Mouse (Mus musculus) MEL (cell line): Measurements from ENCODE around the gene Klhdc3. TPM values are rescaled to one million over a fixed set of nuclear protein-coding genes. Genes with fewer than 3 reads are reported as not detected.

ENCODE experiments used
- DNase-seq: peaks from one replicate; pipeline ENCODE4 v3.0.0; 2011; ENCODE audit warnings: low read depth, low spot score
- H3K27ac ChIP-seq: 2 replicates; pipeline ENCODE4 v1.5.1; 2012; ENCODE audit warnings: low read depth, mild to moderate bottlenecking, control low read depth, low read length, moderate library complexity; ENCODE audit not compliant: control insufficient read depth
- H3K27me3 ChIP-seq, 2 experiments: fragments of 150-350 bp in 1 of 2; sonication (generic) in 1 of 2; 2 replicates each; pipeline ENCODE4 v1.6.1; 2012; ENCODE audit warnings: low read length in 2 of 2, mild to moderate bottlenecking in 2 of 2, improper control_type of control experiment in 1 of 2, moderate library complexity in 1 of 2; ENCODE audit not compliant: insufficient read depth in 2 of 2, control insufficient read depth in 1 of 2
- H3K36me3 ChIP-seq, 2 experiments: 2 replicates each; pipeline ENCODE4 v1.6.1; 2012 to 2014; ENCODE audit warnings: low read length in 2 of 2, improper control_type of control experiment in 1 of 2, inconsistent platforms in 1 of 2, mild to moderate bottlenecking in 1 of 2; ENCODE audit not compliant: insufficient read depth in 2 of 2, control insufficient read depth in 1 of 2
- H3K4me1 ChIP-seq, 2 experiments: fragments of 150-350 bp in 1 of 2; sonication (generic) in 1 of 2; 2 replicates each; pipeline ENCODE4 v1.6.1; 2012; ENCODE audit warnings: low read length in 2 of 2, improper control_type of control experiment in 1 of 2, mild to moderate bottlenecking in 1 of 2; ENCODE audit not compliant: insufficient read depth in 2 of 2, control insufficient read depth in 1 of 2
- H3K4me3 ChIP-seq, 2 experiments: fragments of 150-350 bp in 1 of 2; sonication (generic) in 1 of 2; 2 replicates each; pipeline ENCODE4 v1.5.1; 2012; ENCODE audit warnings: low read depth in 2 of 2, low read length in 2 of 2, mild to moderate bottlenecking in 2 of 2, moderate library complexity in 2 of 2, control low read depth in 1 of 2, improper control_type of control experiment in 1 of 2; ENCODE audit not compliant: control insufficient read depth in 1 of 2, insufficient read depth in 1 of 2
- H3K79me2 ChIP-seq: 2 replicates; pipeline ENCODE4 v1.6.1; 2012; ENCODE audit warnings: mild to moderate bottlenecking, low read length, moderate library complexity; ENCODE audit not compliant: control insufficient read depth, poor library complexity, insufficient read depth
- H3K9ac ChIP-seq: 2 replicates; pipeline ENCODE4 v1.6.1; 2012; ENCODE audit warnings: low read depth, mild to moderate bottlenecking, control low read depth, low read length, moderate library complexity; ENCODE audit not compliant: control insufficient read depth, poor library complexity, severe bottlenecking
- H3K9me3 ChIP-seq: fragments of 150-350 bp; sonication (generic); replicated peaks from 2 replicates; pipeline ENCODE4 v1.6.1; 2012; ENCODE audit warnings: mild to moderate bottlenecking, low read length, improper control_type of control experiment, moderate library complexity; ENCODE audit not compliant: insufficient read depth
- CHD2 ChIP-seq: IDR thresholded peaks from 2 replicates; pipeline ENCODE4 v1.6.1; 2011; ENCODE audit warnings: low read length, improper control_type of control experiment
- E2F4 ChIP-seq: IDR thresholded peaks from 2 replicates; pipeline ENCODE4 v1.6.1; 2011; ENCODE audit warnings: low read depth, low read length, improper control_type of control experiment, borderline replicate concordance
- EP300 ChIP-seq, 2 experiments: IDR thresholded peaks; 2 replicates each; pipeline ENCODE4 v1.6.1; 2011; ENCODE audit warnings: improper control_type of control experiment in 2 of 2, low read length in 2 of 2, low read depth in 1 of 2, mild to moderate bottlenecking in 1 of 2
- GABPA ChIP-seq: IDR thresholded peaks from 2 replicates; pipeline ENCODE4 v1.6.1; 2012; ENCODE audit warnings: low read depth, mild to moderate bottlenecking, inconsistent platforms, low read length, improper control_type of control experiment, moderate library complexity
- GATA1 ChIP-seq: IDR thresholded peaks from 2 replicates; pipeline ENCODE4 v1.6.1; 2011; ENCODE audit warnings: low read depth, low read length, improper control_type of control experiment
- KAT2A ChIP-seq: conservative IDR thresholded peaks from 2 replicates; pipeline ENCODE4 v1.6.1; 2012; ENCODE audit warnings: low read depth, low read length, improper control_type of control experiment, inconsistent platforms
- MXI1 ChIP-seq: IDR thresholded peaks from 2 replicates; pipeline ENCODE4 v1.6.1; 2011; ENCODE audit warnings: mild to moderate bottlenecking, low read depth, low read length, improper control_type of control experiment
- MYB ChIP-seq: IDR thresholded peaks from 2 replicates; pipeline ENCODE4 v1.6.1; 2011; ENCODE audit warnings: mild to moderate bottlenecking, low read depth, low read length, improper control_type of control experiment
- NELFE ChIP-seq: IDR thresholded peaks from 2 replicates; pipeline ENCODE4 v1.6.1; 2011; ENCODE audit warnings: low read depth, low read length, improper control_type of control experiment
- POLR2A ChIP-seq, 2 experiments: IDR thresholded peaks; 2 replicates each; pipeline ENCODE4 v1.6.1; 2011 to 2012; ENCODE audit warnings: low read length in 2 of 2, mild to moderate bottlenecking in 2 of 2, control low read depth in 1 of 2, improper control_type of control experiment in 1 of 2, low read depth in 1 of 2, moderate library complexity in 1 of 2; ENCODE audit not compliant: control insufficient read depth in 1 of 2, insufficient read depth in 1 of 2, poor library complexity in 1 of 2
- RAD21 ChIP-seq: IDR thresholded peaks from 2 replicates; pipeline ENCODE4 v1.6.1; 2011; ENCODE audit warnings: mild to moderate bottlenecking, low read depth, low read length, improper control_type of control experiment
- TAL1 ChIP-seq: IDR thresholded peaks from 2 replicates; pipeline ENCODE4 v1.6.1; 2012; ENCODE audit warnings: mild to moderate bottlenecking, inconsistent platforms, low read length, moderate library complexity, mixed read lengths
- USF1 ChIP-seq: IDR thresholded peaks from 2 replicates; pipeline ENCODE4 v1.6.1; 2014; ENCODE audit warnings: low read depth, mild to moderate bottlenecking, inconsistent platforms, low read length, improper control_type of control experiment, moderate library complexity
- USF2 ChIP-seq, 2 experiments: IDR thresholded peaks; 2 replicates each; pipeline ENCODE4 v1.6.1; 2011 to 2012; ENCODE audit warnings: improper control_type of control experiment in 2 of 2, low read length in 2 of 2, borderline replicate concordance in 1 of 2, inconsistent platforms in 1 of 2, low read depth in 1 of 2, mild to moderate bottlenecking in 1 of 2; ENCODE audit not compliant: insufficient read depth in 1 of 2
- ZC3H11A ChIP-seq: IDR thresholded peaks from 2 replicates; pipeline ENCODE4 v1.6.1; 2012; ENCODE audit warnings: low read depth, mild to moderate bottlenecking, inconsistent platforms, low read length, improper control_type of control experiment
- ZMIZ1 ChIP-seq: IDR thresholded peaks from 2 replicates; pipeline ENCODE4 v1.6.1; 2012; ENCODE audit warnings: low read depth, mild to moderate bottlenecking, inconsistent platforms, low read length, improper control_type of control experiment, moderate library complexity
- polyA plus RNA-seq, 2 experiments: library from polyadenylated mRNA; stranded (reverse) in 1 of 2; unstranded in 1 of 2; fragments of >175 nt in 1 of 2; fragments of >200 nt in 1 of 2; gene quantifications; 2 replicates each; pipeline versions ENCODE4 v1.2.1 to v1.2.4; 2012; ENCODE audit warnings: low replicate concordance in 2 of 2, low read depth in 1 of 2; ENCODE audit not compliant: insufficient read length in 2 of 2, insufficient read depth in 1 of 2, missing spikeins in 1 of 2
- total RNA-seq: library from RNA; depleted of rRNA; stranded (reverse); fragments of 300-350 nt; gene quantifications from 2 replicates; pipeline ENCODE4 v1.2.3, GENCODE M21; 2012

Klhdc3 gene
- total and polyA plus RNA-seq, 3 experiments = 95.0 to 203 TPM; not detected in 1

DNA sequence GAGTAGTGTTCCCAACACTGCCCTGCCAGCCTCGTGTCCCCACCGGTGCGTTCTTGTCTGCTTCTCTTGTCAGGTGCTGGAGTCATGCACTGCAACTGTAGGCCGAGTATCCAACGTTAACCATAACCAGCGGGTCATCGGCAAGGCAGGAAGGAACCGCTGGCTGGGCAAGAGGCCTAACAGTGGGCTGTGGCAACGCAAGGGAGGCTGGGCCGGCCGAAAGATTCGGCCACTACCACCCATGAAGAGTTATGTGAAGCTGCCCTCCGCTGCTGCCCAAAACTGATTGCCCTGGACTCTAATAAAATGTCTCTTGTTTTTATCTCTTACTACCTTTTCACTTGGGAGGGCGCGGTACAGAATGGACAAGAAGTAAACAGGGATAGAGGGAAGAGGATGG lies 30.9 kb downstream of the Klhdc3 start:
- peak overlapping the region; percentile 78 to 99 for H3K4me3 ChIP-seq
- H3K4me1 ChIP-seq = peaks cover 6 to 11% of the 10 kb centered on the region in 2 experiments; a peak in 3 of 4 replicates
- H3K36me3 ChIP-seq = peaks cover 0 to 7% of the 10 kb centered on the region in 2 experiments; a peak in 2 of 4 replicates

DNA sequence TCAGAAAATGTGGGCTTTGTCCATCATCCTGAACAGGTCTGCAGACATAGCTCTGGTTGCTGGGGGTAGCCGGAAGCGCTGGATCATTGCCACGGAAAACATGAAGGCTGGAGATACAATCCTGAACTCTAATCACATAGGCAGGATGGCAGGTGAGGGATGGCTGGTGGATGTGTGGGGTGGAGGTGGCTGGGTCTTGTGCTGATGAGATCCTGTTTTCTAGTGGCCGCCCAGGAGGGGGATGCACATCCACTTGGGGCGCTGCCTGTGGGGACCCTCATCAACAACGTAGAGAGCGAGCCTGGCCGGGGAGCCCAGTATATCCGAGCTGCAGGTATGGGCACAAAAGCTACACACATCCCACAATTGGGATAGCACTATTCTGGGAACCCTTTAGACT lies 32.3 kb downstream of the Klhdc3 start:
- H3K4me3 ChIP-seq = no peak overlapping the region
- H3K9ac ChIP-seq = no peak overlapping the region
- TF ChIP-seq CHD2 (no peak), GATA1 (no peak), ZMIZ1 (no peak), E2F4 (no peak), GABPA (no peak), MXI1 (no peak), USF1 (no peak), USF2 (IDR thresholded peaks at IDR 0.05; ENCODE audit: borderline replicate concordance in 1 of 2, insufficient read depth in 1 of 2, low read depth in 1 of 2, low read length in 2 of 2) (no peak), TAL1 (no peak)
- H3K27ac ChIP-seq = no peak overlapping the region
- peaks cover 16% of the 10 kb centered on the region for H3K79me2 ChIP-seq
- peaks cover 6 to 16% of the 10 kb centered on the region in 2 experiments; a peak in 3 of 4 replicates for H3K4me1 ChIP-seq
- H3K36me3 ChIP-seq = peaks cover 0 to 7% of the 10 kb centered on the region in 2 experiments; a peak in 2 of 4 replicates
- H3K9me3 ChIP-seq = no peaks in the 10 kb centered on the region
- no peaks in the 10 kb centered on the region for H3K27me3 ChIP-seq
- no peak for DNase-seq

More for the DNA sequence above, 30.9 kb downstream of the Klhdc3 start:
- DNase-seq = no peak
- Histone ChIP-seq H3K27me3 (no peaks in the 10 kb centered on the region), H3K27ac (peak overlapping the region; percentile 36), H3K79me2 (peaks cover 16% of the 10 kb centered on the region), H3K9ac (peak overlapping the region; percentile 83), H3K9me3 (no peaks in the 10 kb centered on the region)
- no peak for TF ChIP-seq ZC3H11A
- TF ChIP-seq KAT2A = no peak
- TF ChIP-seq RAD21 = no peak

DNA sequence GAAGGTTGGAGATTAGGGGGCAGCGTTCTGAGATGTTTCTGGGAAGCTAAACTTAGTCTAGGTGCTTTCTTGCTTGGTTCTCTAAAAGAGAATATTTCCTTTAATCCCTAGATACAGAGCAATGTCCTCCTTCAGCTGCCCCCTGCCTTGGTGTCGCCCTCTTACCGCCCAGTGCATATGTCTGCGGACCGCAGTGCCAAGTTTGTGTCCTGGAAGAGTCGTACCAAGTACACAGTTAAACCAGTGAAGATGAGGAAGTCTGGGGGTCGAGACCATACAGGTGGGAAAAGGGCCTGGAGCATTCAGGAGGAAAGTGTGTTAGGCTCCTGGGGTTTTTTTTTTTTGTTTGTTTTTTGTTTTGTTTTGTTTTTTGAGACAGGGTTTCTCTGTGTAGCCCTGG lies 33.4 kb downstream of the Klhdc3 start:
- no peak for DNase-seq
- no peaks in the 10 kb centered on the region for H3K9me3 ChIP-seq
- peaks cover 6 to 16% of the 10 kb centered on the region in 2 experiments; a peak in 3 of 4 replicates for H3K4me1 ChIP-seq
- H3K9ac ChIP-seq = no peak overlapping the region
- H3K27ac ChIP-seq = no peak overlapping the region
- H3K79me2 ChIP-seq = peaks cover 16% of the 10 kb centered on the region
- H3K27me3 ChIP-seq = no peaks in the 10 kb centered on the region
- TF ChIP-seq ZMIZ1 = no peak
- no peak for TF ChIP-seq MYB
- no peak for TF ChIP-seq NELFE
- TF ChIP-seq EP300 (IDR thresholded peaks at IDR 0.05; ENCODE audit: low read depth in 1 of 2, low read length in 2 of 2) = no peak
- 0 out of 4 replicates have a peak, but pooled peaks of 1 of the 2 experiments have one; percentile 5 for TF ChIP-seq POLR2A (IDR thresholded peaks at IDR 0.05; ENCODE audit: control insufficient read depth in 1 of 2, insufficient read depth in 1 of 2, low read depth in 1 of 2, low read length in 2 of 2, poor library complexity in 1 of 2)
- TF ChIP-seq, all 39 proteins: peak for 1
- Histone ChIP-seq H3K36me3 (peaks cover 0 to 7% of the 10 kb centered on the region in 2 experiments; a peak in 2 of 4 replicates), H3K4me3 (no peak overlapping the region)
